ENCODE assay signal across 9 mouse cellular contexts in genomic region chr9:83663981-83664897, GRCm38 (mm10).
DNase-seq lines count a peak whose midpoint lies in the region; ATAC-seq and TF ChIP-seq lines count a peak whose summit lies in the region.
"Had no signal": no experiment of that assay in that cellular context is flagged by ENCODE, and none has a peak within 500 bp of the region (broad histone marks: within the 10 kb centered on the region; RNA-seq: fewer than 3 reads in every experiment).

No protein-coding gene starts in this region.

- no peaks in the 10 kb centered on the region for H3K27me3 ChIP-seq in kidney, embryonic 15.5 days
- H3K27me3 ChIP-seq in kidney, adult 2 months (replicated peaks; ENCODE audit: control insufficient read depth, insufficient read depth, low read length), result no peaks in the 10 kb centered on the region
- no peaks in the 10 kb centered on the region for H3K27me3 ChIP-seq in forebrain, postnatal 0 days (ENCODE audit: insufficient read depth, low read length)
- H3K27me3 ChIP-seq in liver, embryonic 15.5 days, result no peaks in the 10 kb centered on the region

- no peak overlapping the region for H3K27ac ChIP-seq in kidney, embryonic 15.5 days
- no peak overlapping the region for H3K27ac ChIP-seq in kidney, adult 2 months (ENCODE audit: insufficient read depth, low read depth, low read length)
- no peak overlapping the region for H3K27ac ChIP-seq in cortical plate, adult 2 months (ENCODE audit: insufficient read depth, low read length)
- peak overlapping the region; percentile 86 for H3K27ac ChIP-seq in forebrain, postnatal 0 days (ENCODE audit: low read depth, low read length)
- H3K27ac ChIP-seq in liver, embryonic 15.5 days (replicated peaks), result no peak overlapping the region

- peak overlapping the region; percentile 68 for H3K4me2 ChIP-seq in kidney, embryonic 15.5 days
- peak overlapping the region; percentile 53 for H3K4me2 ChIP-seq in forebrain, postnatal 0 days (ENCODE audit: low read depth)
- H3K4me2 ChIP-seq in liver, embryonic 15.5 days, result peak overlapping the region; percentile 45

- H3K9me3 ChIP-seq in kidney, embryonic 15.5 days (replicated peaks), result 0 out of 2 replicates have a peak, but pooled peaks cover 3% of the 10 kb centered on the region
- H3K9me3 ChIP-seq in forebrain, postnatal 0 days (ENCODE audit: low read length), result no peaks in the 10 kb centered on the region
- H3K9me3 ChIP-seq in liver, embryonic 15.5 days (replicated peaks), result no peaks in the 10 kb centered on the region

- TF ChIP-seq CTCF in kidney, adult 2 months (conservative IDR thresholded peaks at IDR 0.05; ENCODE audit: insufficient read depth, insufficient read length, low read depth, low read length), result no peak
- TF ChIP-seq CTCF in cortical plate, adult 2 months (IDR thresholded peaks at IDR 0.05; ENCODE audit: extremely low read depth, insufficient read depth, low read length), result no peak
- no peak for TF ChIP-seq CTCF in forebrain, postnatal 0 days (IDR thresholded peaks at IDR 0.05; ENCODE audit: low read depth)

- no peak for TF ChIP-seq POLR2A in kidney, adult 2 months (IDR thresholded peaks at IDR 0.05; ENCODE audit: low read depth, low read length)
- no peak for TF ChIP-seq POLR2A in cortical plate, adult 2 months (IDR thresholded peaks at IDR 0.05; ENCODE audit: extremely low read depth, insufficient read depth, low read length)

- no peaks in the 10 kb centered on the region for H3K36me3 ChIP-seq in kidney, embryonic 15.5 days
- no peaks in the 10 kb centered on the region for H3K36me3 ChIP-seq in kidney, adult 2 months (ENCODE audit: control insufficient read depth, insufficient read depth, low read length)
- H3K36me3 ChIP-seq in forebrain, postnatal 0 days (ENCODE audit: insufficient read depth), result no peaks in the 10 kb centered on the region
- no peaks in the 10 kb centered on the region for H3K36me3 ChIP-seq in liver, embryonic 15.5 days (replicated peaks)

- no peak for ATAC-seq in kidney, embryonic 15.5 days (replicated peaks; ENCODE audit: low FRiP score)
- ATAC-seq in forebrain, postnatal 0 days, result peak; percentile 67
- no peak for ATAC-seq in liver, embryonic 15.5 days (ENCODE audit: insufficient read depth)
- no peak for ATAC-seq in megakaryocyte-erythroid progenitor cell, adult 5-6 weeks (replicated peaks; ENCODE audit: low FRiP score, low TSS enrichment, poor library complexity, severe bottlenecking)

- H3K4me3 ChIP-seq in kidney, embryonic 15.5 days (replicated peaks), result peak overlapping the region; percentile 44
- no peak overlapping the region for H3K4me3 ChIP-seq in kidney, adult 2 months (ENCODE audit: insufficient read depth, low read depth, low read length)
- H3K4me3 ChIP-seq in cortical plate, adult 2 months (ENCODE audit: insufficient read depth, low read length), result peak overlapping the region; percentile 29
- H3K4me3 ChIP-seq in forebrain, postnatal 0 days (ENCODE audit: low read depth, low read length), result peak overlapping the region; percentile 38
- H3K4me3 ChIP-seq in liver, embryonic 15.5 days (replicated peaks), result no peak overlapping the region
- H3K4me3 ChIP-seq: myocyte had no signal

- DNase-seq in kidney, adult 2 months, result no peak
- DNase-seq in forebrain, postnatal 0 days, result peak; percentile 76
- peak; percentile 48 for DNase-seq in right cerebral cortex, postnatal 4 days
- no peak for DNase-seq in adrenal gland, adult 2 months

- H3K9ac ChIP-seq in kidney, embryonic 15.5 days, result peak overlapping the region; percentile 36; the same call in 1 of the 2 replicates
- H3K9ac ChIP-seq in forebrain, postnatal 0 days, result peak overlapping the region; percentile 63
- H3K9ac ChIP-seq in liver, embryonic 15.5 days, result no peak overlapping the region

- WGBS in kidney, embryonic 15.5 days, result 15% methylated on average over 26 of the region's 33 CpGs
- 16% methylated on average over 24 of the region's 33 CpGs for WGBS in kidney, adult 2 months
- 6% methylated on average over 25 of the region's 33 CpGs for WGBS in forebrain, postnatal 0 days
- WGBS in liver, embryonic 15.5 days (ENCODE audit: insufficient replicate concordance), result 32% methylated on average over 25 of the region's 33 CpGs

- H3K4me1 ChIP-seq in kidney, embryonic 15.5 days, result 0 out of 2 replicates have a peak, but pooled peaks cover 2% of the 10 kb centered on the region
- no peaks in the 10 kb centered on the region for H3K4me1 ChIP-seq in kidney, adult 2 months (ENCODE audit: control insufficient read depth, insufficient read depth, low read length)
- H3K4me1 ChIP-seq in cortical plate, adult 2 months (ENCODE audit: control insufficient read depth, insufficient read depth, low read length), result no peaks in the 10 kb centered on the region
- no peaks in the 10 kb centered on the region for H3K4me1 ChIP-seq in forebrain, postnatal 0 days (ENCODE audit: insufficient read depth)
- no peaks in the 10 kb centered on the region for H3K4me1 ChIP-seq in liver, embryonic 15.5 days (replicated peaks)

Comparison
In these comparisons a context has a peak if more than half of its experiments do, and no peak if none do; other contexts are left out.
1. H3K4me3 ChIP-seq: peak in kidney, embryonic 15.5 days (single experiment), cortical plate, adult 2 months (single experiment) and forebrain, postnatal 0 days (single experiment); none in kidney, adult 2 months (single experiment) and liver, embryonic 15.5 days (single experiment).
2. DNase-seq: peak in forebrain, postnatal 0 days (single experiment) and right cerebral cortex, postnatal 4 days (single experiment); none in kidney, adult 2 months (single experiment) and adrenal gland, adult 2 months (single experiment).
3. Peak in every context shown above with its lines, with median percentiles within 50 percentile points of each other: H3K4me2 ChIP-seq.